Mouse (Mus musculus) ES-Bruce4 (cell line): ENCODE measurements around the gene Fcnb. TPM values are rescaled to one million over a fixed set of nuclear protein-coding genes. Genes with fewer than 3 reads are reported as not detected.

Experiments
- H3K27ac ChIP-seq: 2 replicates; pipeline ENCODE4 v1.5.1; 2012; ENCODE audit warnings: low read length, inconsistent platforms; ENCODE audit not compliant: insufficient read depth
- H3K27me3 ChIP-seq: 2 replicates; pipeline ENCODE4 v1.6.1; 2012; ENCODE audit warnings: mild to moderate bottlenecking, low read length, inconsistent platforms; ENCODE audit not compliant: control insufficient read depth, poor library complexity, insufficient read depth, severe bottlenecking
- H3K36me3 ChIP-seq: 2 replicates; pipeline ENCODE4 v1.6.1; 2012; ENCODE audit warnings: inconsistent platforms, mild to moderate bottlenecking, low read length, moderate library complexity; ENCODE audit not compliant: control insufficient read depth, poor library complexity, insufficient read depth, severe bottlenecking
- H3K4me1 ChIP-seq: one replicate; pipeline ENCODE4 v1.8.1; 2011; ENCODE audit warnings: low read length; ENCODE audit not compliant: control insufficient read depth, insufficient read depth
- H3K4me3 ChIP-seq: 2 replicates; pipeline ENCODE4 v1.5.1; 2011; ENCODE audit warnings: low read depth, mild to moderate bottlenecking, low read length
- H3K9ac ChIP-seq: 2 replicates; pipeline ENCODE4 v1.6.1; 2012; ENCODE audit warnings: low read depth, mild to moderate bottlenecking, inconsistent platforms; ENCODE audit not compliant: poor library complexity, severe bottlenecking
- H3K9me3 ChIP-seq: replicated peaks from 2 replicates; pipeline ENCODE4 v1.6.1; 2012; ENCODE audit warnings: mild to moderate bottlenecking, low read length, inconsistent platforms; ENCODE audit not compliant: control insufficient read depth, poor library complexity, insufficient read depth, severe bottlenecking
- CTCF ChIP-seq: IDR thresholded peaks from one replicate; pipeline ENCODE4 v1.8.1; 2011; ENCODE audit warnings: low read depth, low read length
- EP300 ChIP-seq: IDR thresholded peaks from 2 replicates; pipeline ENCODE4 v1.6.1; 2011; ENCODE audit warnings: low read depth, low read length; ENCODE audit not compliant: insufficient read depth
- POLR2A ChIP-seq: IDR thresholded peaks from one replicate; pipeline ENCODE4 v1.8.1; 2011; ENCODE audit warnings: low read length; ENCODE audit not compliant: insufficient read depth
- polyA plus RNA-seq: library from polyadenylated mRNA; stranded (reverse); fragments of >200 nt; gene quantifications from 2 replicates; pipeline ENCODE4 v1.2.4, GENCODE M21; 2011; ENCODE audit warnings: low read depth; ENCODE audit not compliant: missing spikeins, insufficient read depth, insufficient read length

Fcnb gene
- polyA plus RNA-seq, 1 experiment: not detected

- Histone ChIP-seq H3K9ac (no peak overlapping the region), H3K4me3 (no peak overlapping the region), H3K27me3 (no peaks in the 10 kb centered on the region), H3K9me3 (no peaks in the 10 kb centered on the region), H3K36me3 (no peaks in the 10 kb centered on the region), H3K4me1 (no peaks in the 10 kb centered on the region), H3K27ac (no peak overlapping the region)
- no peak for TF ChIP-seq EP300
- TF ChIP-seq CTCF: no peak
- TF ChIP-seq POLR2A: no peak
These were observed 17.2 kb upstream of the Fcnb start for GRCm38 (mm10) chr2:28101892-28102291.

GRCm38 (mm10) chr2:28100796-28101483 lies 16.3 kb upstream of the Fcnb start:
- Histone ChIP-seq H3K36me3 (no peaks in the 10 kb centered on the region), H3K9ac (no peak overlapping the region), H3K9me3 (no peaks in the 10 kb centered on the region), H3K4me1 (no peaks in the 10 kb centered on the region), H3K27ac (no peak overlapping the region), H3K27me3 (no peaks in the 10 kb centered on the region), H3K4me3 (no peak overlapping the region)
- TF ChIP-seq CTCF (no peak), EP300 (no peak), POLR2A (no peak)

- TF ChIP-seq EP300: no peak
- TF ChIP-seq CTCF: no peak
- no peak for TF ChIP-seq POLR2A
These were observed 14.1 kb upstream of the Fcnb start for GRCm38 (mm10) chr2:28098547-28099505.

GRCm38 (mm10) chr2:28096751-28097309 lies 12.1 kb upstream of the Fcnb start:
- no peak overlapping the region for H3K9ac ChIP-seq
- H3K27ac ChIP-seq: no peak overlapping the region
- H3K9me3 ChIP-seq: no peaks in the 10 kb centered on the region
- no peaks in the 10 kb centered on the region for H3K4me1 ChIP-seq
- H3K4me3 ChIP-seq: no peak overlapping the region
- no peaks in the 10 kb centered on the region for H3K36me3 ChIP-seq
- no peak for TF ChIP-seq POLR2A
- no peaks in the 10 kb centered on the region for H3K27me3 ChIP-seq

More at GRCm38 (mm10) chr2:28098547-28099505, 14.1 kb upstream of the Fcnb start:
- no peaks in the 10 kb centered on the region for H3K4me1 ChIP-seq
- H3K9ac ChIP-seq: no peak overlapping the region
- H3K4me3 ChIP-seq: no peak overlapping the region
- H3K9me3 ChIP-seq: no peaks in the 10 kb centered on the region
- H3K27me3 ChIP-seq: no peaks in the 10 kb centered on the region
- no peaks in the 10 kb centered on the region for H3K36me3 ChIP-seq
- no peak overlapping the region for H3K27ac ChIP-seq

GRCm38 (mm10) chr2:28092099-28092498 lies 7.4 kb upstream of the Fcnb start:
- H3K36me3 ChIP-seq: no peaks in the 10 kb centered on the region
- TF ChIP-seq EP300 (no peak), CTCF (no peak), POLR2A (no peak)
- H3K27ac ChIP-seq: no peak overlapping the region
- no peak overlapping the region for H3K9ac ChIP-seq
- no peak overlapping the region for H3K4me3 ChIP-seq
- no peaks in the 10 kb centered on the region for H3K4me1 ChIP-seq
- H3K9me3 ChIP-seq: no peaks in the 10 kb centered on the region
- H3K27me3 ChIP-seq: no peaks in the 10 kb centered on the region

GRCm38 (mm10) chr2:28091042-28091441 lies 6.4 kb upstream of the Fcnb start:
- Histone ChIP-seq H3K9ac (no peak overlapping the region), H3K36me3 (no peaks in the 10 kb centered on the region), H3K27ac (no peak overlapping the region), H3K9me3 (no peaks in the 10 kb centered on the region), H3K27me3 (no peaks in the 10 kb centered on the region), H3K4me1 (no peaks in the 10 kb centered on the region), H3K4me3 (no peak overlapping the region)
- TF ChIP-seq CTCF (no peak), POLR2A (no peak), EP300 (no peak)
